Mouse (Mus musculus) C3H10T1/2 (cell line): Measurements from ENCODE around the gene Tas2r121. TPM values are rescaled to one million over a fixed set of nuclear protein-coding genes. Genes with fewer than 3 reads are reported as not detected.

Source experiments
- polyA plus RNA-seq, 2 experiments: library from polyadenylated mRNA; unstranded; fragments of >200 nt; fragmentation: generic; extraction: Trizol; gene quantifications; one replicate each; pipeline ENCODE4 v1.2.1; 2012; ENCODE audit warnings: missing spikeins in 2 of 2

The Tas2r121 gene
- not detected for polyA plus RNA-seq

DNA sequence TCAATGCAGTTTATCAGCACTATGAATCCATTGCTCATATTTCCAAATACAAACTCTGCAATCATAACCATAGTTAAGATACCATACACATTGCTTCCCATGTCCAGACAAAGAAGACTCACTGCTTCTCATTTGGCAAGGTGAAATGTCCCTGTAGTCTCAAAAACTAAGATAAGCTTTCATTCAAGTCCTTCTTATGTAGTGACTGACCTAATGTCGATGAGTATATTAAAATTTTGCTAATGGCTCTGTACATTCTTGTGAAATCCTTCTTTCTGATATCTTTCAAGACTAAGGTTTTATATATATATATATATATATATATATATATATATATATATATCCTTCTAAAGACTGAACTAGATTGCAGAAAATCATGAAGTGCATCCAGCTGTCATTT lies at the start of gene Tas2r121:
Tas2r121 (minus strand) TSS at position 101 of the 400 bp plus-strand sequence.

DNA sequence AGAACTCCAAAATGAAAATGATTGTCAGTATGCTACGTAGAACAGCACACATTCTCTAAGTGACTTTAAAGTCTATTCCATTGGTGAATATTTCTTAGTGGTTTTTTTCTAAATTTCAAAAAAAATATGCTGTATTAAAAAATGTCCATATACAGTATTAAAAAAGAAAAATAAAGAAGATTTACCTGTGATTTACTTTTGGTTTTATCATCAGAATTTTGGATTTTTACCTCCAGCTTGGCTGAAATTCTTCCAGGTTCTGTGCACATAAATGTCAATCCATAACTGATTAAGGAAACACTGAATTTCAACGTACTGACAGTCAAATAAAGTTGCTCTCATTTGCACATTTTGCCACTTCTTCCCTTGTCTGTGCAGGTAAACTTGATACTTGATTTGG lies 37.1 kb upstream of the Tas2r121 start, which contains the start of gene Tas2r115:
Tas2r115 (minus strand) TSS at position 101 of the 400 bp plus-strand sequence.

DNA sequence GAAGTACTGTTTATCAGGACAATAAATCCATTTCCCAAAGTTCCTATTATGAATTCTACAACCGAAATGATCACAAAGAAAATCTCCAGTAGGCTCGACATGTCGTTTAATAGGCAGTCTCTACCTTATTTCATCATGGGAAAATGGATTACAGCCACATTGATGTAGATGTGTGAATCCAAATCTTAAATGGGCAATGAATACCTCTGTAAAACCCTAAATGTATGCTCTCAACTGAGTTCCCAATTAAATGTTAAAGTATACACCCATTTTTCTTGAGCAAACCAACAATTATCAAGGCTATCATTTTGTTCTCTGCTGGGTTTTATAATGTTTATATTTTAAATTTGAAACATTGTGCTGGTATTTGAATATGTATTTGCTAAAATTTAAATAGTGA lies 11.0 kb upstream of the Tas2r121 start, which contains the start of gene Tas2r122:
Tas2r122 (minus strand) TSS at position 101 of the 400 bp plus-strand sequence.

DNA sequence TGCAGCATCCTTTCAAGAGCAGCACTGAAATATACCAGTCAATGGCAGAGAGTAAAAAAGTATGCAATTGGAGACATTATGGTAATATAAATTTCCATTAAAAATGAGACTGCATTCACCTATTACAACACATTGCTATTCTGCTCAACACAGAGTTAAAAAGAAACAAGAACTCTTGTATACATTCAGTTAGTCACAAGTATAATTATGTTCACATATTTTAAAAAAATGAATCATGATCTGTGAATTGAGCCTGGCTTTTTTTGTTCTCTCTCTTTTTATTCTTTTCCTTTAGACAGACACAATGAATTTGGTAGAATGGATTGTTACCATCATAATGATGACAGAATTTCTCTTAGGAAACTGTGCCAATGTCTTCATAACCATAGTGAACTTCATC lies 44.2 kb downstream of the Tas2r121 start, which contains the start of gene Tas2r120:
Tas2r120 (plus strand) TSS at position 301 of the 400 bp plus-strand sequence.

DNA sequence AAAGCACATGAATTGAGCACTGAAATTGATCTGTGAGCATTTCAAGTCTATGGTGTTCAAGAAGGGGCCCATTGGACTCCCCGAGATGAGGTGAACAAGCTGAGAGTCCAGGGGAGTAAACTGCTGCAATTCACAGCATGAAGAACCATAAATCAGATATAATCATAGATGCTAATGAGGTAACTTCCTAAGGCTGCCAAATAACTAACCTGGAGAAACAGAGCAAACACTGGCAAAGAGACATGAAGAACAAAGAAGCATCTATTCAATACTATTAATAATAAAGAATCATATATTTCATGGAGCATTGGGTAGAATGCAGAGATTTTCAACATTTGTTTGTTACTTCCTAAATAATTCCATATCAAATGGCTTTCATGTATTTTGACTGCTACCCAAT lies 49.4 kb downstream of the Tas2r121 start, which contains the start of gene A630073D07Rik:
A630073D07Rik (minus strand) TSS at position 101 of the 400 bp plus-strand sequence.

Other genes with a start within 250 kb of the Tas2r121 start
- gene Prh1, start 131.2 kb downstream of the Tas2r121 start, polyA plus RNA-seq = not detected
- gene Prp2, start 105.1 kb downstream of the Tas2r121 start, polyA plus RNA-seq = not detected
- not detected for gene A630073D07Rik, start 49.5 kb downstream of the Tas2r121 start, polyA plus RNA-seq
- gene Tas2r120, start 44.1 kb downstream of the Tas2r121 start, polyA plus RNA-seq = not detected
- not detected for gene Tas2r122, start 10.9 kb upstream of the Tas2r121 start, polyA plus RNA-seq
- not detected for gene Tas2r115, start 37.0 kb upstream of the Tas2r121 start, polyA plus RNA-seq
- not detected for gene Tas2r124, start 53.7 kb upstream of the Tas2r121 start, polyA plus RNA-seq
- not detected for gene Tas2r102, start 61.1 kb upstream of the Tas2r121 start, polyA plus RNA-seq
- gene Tas2r136, start 77.2 kb upstream of the Tas2r121 start, polyA plus RNA-seq = not detected
- gene Tas2r117, start 101.8 kb upstream of the Tas2r121 start, polyA plus RNA-seq = not detected
- not detected for gene Tas2r123, start 146.1 kb upstream of the Tas2r121 start, polyA plus RNA-seq
- not detected for gene Tas2r116, start 154.4 kb upstream of the Tas2r121 start, polyA plus RNA-seq
- not detected for gene Tas2r110, start 167.0 kb upstream of the Tas2r121 start, polyA plus RNA-seq
- gene Tas2r113, start 192.0 kb upstream of the Tas2r121 start, polyA plus RNA-seq = not detected
- not detected for gene Tas2r125, start 208.6 kb upstream of the Tas2r121 start, polyA plus RNA-seq